Mouse (Mus musculus): ENCODE results near the gene Kctd15.

Kctd15 gene

DNA sequence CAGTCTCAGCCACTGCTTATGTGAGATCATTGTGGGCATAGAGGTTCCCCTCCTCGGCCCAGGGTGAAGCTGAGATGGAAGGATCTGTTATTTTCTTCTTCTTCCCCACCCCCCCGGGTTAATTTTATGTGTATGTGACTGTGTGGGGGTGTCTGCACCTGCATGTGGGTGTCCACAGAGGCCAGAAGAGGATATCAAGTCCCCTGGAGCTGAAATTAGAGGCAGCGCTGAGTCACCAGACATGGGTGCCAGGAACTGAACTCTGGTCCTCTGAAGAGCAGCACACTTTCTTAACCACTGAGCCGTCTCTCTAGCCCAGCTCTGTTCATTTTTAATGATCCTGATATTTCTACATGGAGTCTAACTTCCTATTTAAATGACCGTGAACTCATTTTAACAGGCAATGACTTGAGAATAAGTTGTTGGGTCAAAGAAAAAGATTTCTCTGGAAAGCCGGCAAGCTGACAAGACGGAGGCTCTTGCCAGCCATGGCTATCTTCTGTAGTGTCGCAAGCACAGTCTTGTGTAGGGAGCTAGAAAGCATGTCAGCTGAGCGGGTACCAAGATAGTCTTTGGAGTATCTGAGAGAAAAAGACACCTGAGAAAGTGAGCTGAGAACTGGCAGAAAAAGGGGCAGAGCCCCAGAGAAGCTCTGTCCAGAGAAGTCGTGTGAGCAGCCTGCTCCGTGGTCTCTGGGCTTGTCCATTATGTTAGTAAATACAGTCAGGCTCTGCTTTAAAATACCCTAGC lies 38.2 kb downstream of the Kctd15 start:
- DNase-seq = no peak

DNA sequence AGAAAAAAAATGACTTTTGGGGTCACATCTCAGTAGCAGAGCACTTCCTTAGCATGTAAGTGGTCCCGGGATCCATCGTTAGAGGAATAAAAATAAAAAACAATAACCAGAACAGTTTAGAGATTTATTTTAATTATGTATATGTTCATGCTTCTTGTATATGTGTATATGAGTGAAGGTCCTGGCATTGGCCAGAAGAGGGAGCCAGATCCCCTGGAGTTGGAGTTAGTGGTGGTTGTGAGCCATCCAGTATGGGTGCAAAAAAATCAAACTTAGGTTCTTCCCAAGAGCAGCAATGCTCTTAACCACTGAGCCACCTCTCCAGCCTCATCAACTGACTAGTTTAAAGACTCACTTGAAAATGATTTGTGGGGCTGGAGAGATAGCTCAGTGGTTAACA lies 40.3 kb downstream of the Kctd15 start:
- no peak for DNase-seq

DNA sequence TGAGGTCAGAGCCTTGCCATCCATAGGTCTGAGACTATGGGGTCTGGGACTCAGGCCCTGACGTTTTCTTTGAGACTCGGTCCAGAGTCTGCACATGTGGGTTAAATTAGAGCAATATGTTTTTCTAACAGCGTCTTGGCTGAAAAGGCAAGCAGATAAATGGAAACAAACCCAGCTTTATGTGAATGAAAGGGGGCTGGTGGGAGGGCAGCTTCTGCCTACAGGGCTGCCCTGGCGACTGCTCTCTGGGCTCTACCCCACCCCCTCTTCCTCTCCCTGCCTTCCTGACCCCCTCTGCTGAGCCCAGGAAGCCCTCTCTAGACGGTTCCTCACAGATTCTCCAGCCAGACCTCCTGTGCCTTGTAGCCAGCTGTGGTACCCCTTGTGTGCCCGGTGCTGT lies 46.1 kb downstream of the Kctd15 start:
- no peak for DNase-seq

DNA sequence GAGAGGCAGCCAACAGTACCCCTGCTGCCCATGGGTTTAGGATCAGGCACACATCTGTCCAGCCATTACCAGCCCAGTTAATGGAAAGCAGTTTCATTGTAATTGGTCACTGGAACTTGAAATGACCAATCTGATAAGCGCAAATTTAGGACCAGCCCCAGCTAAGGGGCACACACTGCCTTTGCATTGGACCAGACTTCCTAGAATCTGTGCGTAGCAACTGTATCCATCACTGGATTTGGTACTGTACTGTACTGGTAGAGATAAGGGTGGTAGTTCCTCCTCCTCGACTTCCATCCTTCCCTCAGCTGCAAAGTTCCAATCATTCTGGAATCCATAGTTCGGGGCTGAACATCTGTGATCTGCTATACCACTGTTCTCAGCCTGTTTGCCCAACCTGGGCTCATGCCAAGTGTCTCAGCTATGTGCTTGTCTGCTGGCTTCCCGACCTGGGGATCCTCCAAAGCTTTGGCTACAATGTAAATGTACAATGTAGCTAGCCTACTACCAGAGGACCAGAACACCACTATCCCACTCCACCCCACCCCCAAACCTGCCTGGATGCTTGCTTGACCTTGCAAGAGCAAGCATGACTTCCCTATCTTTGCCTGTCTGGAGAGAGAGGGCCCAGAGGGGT lies 49.1 kb downstream of the Kctd15 start:
- DNase-seq = no peak

DNA sequence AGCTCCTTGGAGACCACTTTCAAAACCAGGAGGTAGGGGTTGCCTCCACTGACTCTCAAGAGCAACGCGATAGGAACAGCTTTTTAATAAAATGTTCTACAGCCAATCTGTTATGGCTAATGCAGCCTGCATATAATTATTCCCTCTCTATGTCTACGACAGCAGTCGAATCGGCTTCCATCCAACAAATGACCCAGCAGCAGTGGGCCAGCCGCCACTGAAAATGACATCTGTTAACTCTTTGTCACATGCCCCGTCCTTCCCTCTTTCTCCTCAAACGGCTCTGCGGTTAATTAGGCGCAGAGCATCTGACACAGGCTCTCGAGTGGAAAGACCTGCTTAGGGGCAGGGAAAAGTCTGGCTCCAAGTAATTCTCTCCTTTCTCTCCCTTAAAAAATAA lies 49.8 kb downstream of the Kctd15 start:
- no peak for DNase-seq

GRCm38 (mm10) chr7:34606051-34606450 lies 50.5 kb downstream of the Kctd15 start:
- no peak for DNase-seq

DNA sequence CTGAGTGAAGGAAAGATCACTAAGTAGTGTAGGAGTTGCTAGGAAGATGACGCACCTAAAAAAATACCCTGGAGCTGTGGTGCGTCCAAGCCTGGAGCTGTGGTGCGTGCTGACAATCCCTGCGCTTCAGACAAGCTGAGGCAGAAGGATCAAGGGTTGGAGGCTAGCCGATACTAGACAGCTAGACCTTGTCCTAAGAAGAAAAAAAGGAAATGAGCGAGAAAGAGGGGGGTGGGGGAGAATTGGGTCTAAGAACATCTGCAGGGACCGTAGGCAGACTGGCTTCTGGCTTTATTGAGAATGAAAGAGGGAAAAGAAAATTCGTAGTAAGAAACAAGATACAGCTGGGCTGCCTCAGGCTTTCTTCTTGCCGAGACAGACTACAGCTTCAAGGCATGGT lies 58.0 kb downstream of the Kctd15 start:
- DNase-seq = no peak

GRCm38 (mm10) chr7:34597986-34598385 lies 58.5 kb downstream of the Kctd15 start:
- no peak for DNase-seq

- DNase-seq = no peak
Observed at GRCm38 (mm10) chr7:34596531-34597235, 59.8 kb downstream of the Kctd15 start.

DNA sequence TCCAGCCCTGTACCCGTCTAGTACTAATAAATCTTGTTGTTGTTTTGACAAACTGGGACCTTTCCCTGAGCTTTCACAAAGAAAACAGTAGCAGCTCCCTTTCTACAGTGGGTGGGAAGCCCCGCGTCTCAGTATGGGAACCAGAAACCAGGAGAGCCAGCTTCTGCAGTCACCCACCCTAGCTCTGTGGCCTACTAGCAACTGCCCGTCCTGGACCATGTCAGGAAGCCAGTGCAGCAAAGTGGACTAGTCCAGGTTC lies 61.3 kb downstream of the Kctd15 start:
- DNase-seq = no peak

DNA sequence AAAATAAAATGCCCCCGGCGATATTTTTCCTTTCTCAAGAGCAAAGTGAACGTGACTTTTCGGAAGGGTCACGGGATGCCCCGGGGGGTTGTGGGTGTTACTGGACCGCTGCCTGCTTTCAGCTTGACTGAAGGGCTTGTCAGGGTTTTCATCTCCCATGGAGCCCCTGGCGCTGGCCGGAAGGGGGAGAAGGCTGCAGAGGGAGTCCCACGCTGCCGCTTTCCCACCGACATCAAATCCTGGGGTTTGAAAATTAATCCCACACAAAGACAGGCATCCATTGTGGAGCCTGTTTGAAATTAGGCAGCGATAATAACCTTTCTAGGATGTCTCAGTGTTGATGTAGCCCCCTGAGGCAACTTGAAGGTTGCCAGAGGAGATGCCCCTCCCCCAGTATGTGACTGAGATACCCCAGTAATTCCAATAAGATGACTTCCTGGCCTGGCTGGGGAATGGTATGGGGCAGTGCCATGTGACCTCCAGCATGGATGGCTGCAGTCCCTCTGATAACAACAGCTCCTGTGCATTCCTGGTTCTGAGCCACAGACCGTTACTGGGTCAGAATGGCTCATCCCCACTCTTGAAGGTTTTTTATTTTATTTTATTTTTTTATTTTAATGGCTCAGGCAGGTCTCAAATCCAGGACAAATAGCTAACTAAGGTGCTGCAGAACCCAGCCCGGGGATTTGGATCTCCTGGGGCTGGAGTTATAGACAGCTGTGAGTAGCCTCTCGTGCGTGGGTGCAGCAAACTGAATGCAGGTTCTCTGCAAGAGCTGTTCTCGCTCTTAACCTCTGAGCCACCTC lies 61.8 kb downstream of the Kctd15 start:
- DNase-seq = no peak

DNA sequence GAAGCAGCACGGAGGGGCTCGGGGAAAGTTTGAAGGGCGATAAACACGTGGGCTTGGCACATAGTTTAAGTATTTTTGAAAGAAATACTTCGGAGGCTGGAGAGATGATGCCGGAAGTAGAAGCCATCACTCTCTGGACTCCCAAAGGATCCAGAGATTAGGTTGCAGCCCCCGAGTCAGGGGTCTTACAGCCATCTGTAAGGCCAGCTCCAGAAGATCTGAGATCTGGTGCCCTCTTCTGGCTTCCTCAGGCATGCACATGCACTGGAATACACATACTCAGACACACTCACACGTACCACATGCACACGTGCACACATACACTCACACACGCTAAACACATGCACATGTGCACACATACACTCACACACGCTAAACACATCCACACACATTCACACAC lies 65.8 kb downstream of the Kctd15 start:
- DNase-seq = no peak
